Mouse (Mus musculus) monocyte, adult 59 days (primary cell): ENCODE results near the gene Bicral. TPM values are rescaled to one million over a fixed set of nuclear protein-coding genes. Genes with fewer than 3 reads are reported as not detected.

Source experiments
- total RNA-seq, 2 experiments: library from RNA; stranded (reverse); gene quantifications; one replicate each; pipeline ENCODE4 v1.2.4; 2023

Bicral gene
- 10 to 100 TPM; 41.0 to 44.0 TPM for total RNA-seq

GRCm38 (mm10) chr17:46857903-46858748 lies at the start of gene Bicral:
Bicral (minus strand) TSS chr17:46858482.

GRCm38 (mm10) chr17:46890116-46890815 lies 32.0 kb upstream of the Bicral start, which contains the start of gene Tbcc:
Tbcc (plus strand) TSS chr17:46890684.

GRCm38 (mm10) chr17:46782341-46783221 lies 75.7 kb downstream of the Bicral start, which contains the start of gene Rpl7l1:
Rpl7l1 (minus strand) TSS chr17:46782672.

GRCm38 (mm10) chr17:46772404-46773277 lies 85.6 kb downstream of the Bicral start, which contains the start of gene 2310039H08Rik:
2310039H08Rik (plus strand) TSS chr17:46772635.

GRCm38 (mm10) chr17:46763544-46763943 lies 94.7 kb downstream of the Bicral start, which contains the start of gene Ptcra:
Ptcra (minus strand) TSS chr17:46763712.

GRCm38 (mm10) chr17:46751794-46752556 lies 106.3 kb downstream of the Bicral start, which contains the start of gene Cnpy3:
Cnpy3 (minus strand) TSS chr17:46752214.

Other genes with a start within 250 kb of the Bicral start
- gene Ptk7, start 229.0 kb downstream of the Bicral start, total RNA-seq: under 1 TPM in 1 of 2 experiments, not detected in 1; 0.13 TPM
- gene Klc4, start 212.5 kb downstream of the Bicral start, total RNA-seq: 10 to 100 TPM; 15.4 to 16.5 TPM
- gene Mrpl2, start 212.3 kb downstream of the Bicral start, total RNA-seq: 10 to 100 TPM; 28.2 to 28.9 TPM
- gene Cul7, start 208.1 kb downstream of the Bicral start, total RNA-seq: 1 to 10 TPM; 3.3 to 3.9 TPM
- 10 to 100 TPM; 26.2 to 34.3 TPM for gene Rrp36, start 184.1 kb downstream of the Bicral start, total RNA-seq
- 10 to 100 TPM; 51.6 to 52.0 TPM for gene Mea1, start 179.7 kb downstream of the Bicral start, total RNA-seq
- gene Klhdc3, start 177.6 kb downstream of the Bicral start, total RNA-seq: 10 to 100 TPM; 63.0 to 63.2 TPM
- 10 to 100 TPM; 31.6 to 32.7 TPM for gene Ppp2r5d, start 153.4 kb downstream of the Bicral start, total RNA-seq
- 10 to 100 TPM; 28.4 to 29.5 TPM for gene Pex6, start 147.0 kb downstream of the Bicral start, total RNA-seq
- gene Gnmt, start 129.3 kb downstream of the Bicral start, total RNA-seq: 1 to 10 TPM; 4.1 to 4.3 TPM
- gene Cnpy3, start 106.3 kb downstream of the Bicral start, total RNA-seq: 100 to 1,000 TPM; 164 to 171 TPM
- not detected for gene Ptcra, start 94.8 kb downstream of the Bicral start, total RNA-seq
- 10 to 100 TPM; 11.8 to 13.2 TPM for gene 2310039H08Rik, start 85.8 kb downstream of the Bicral start, total RNA-seq
- gene Rpl7l1, start 75.8 kb downstream of the Bicral start, total RNA-seq: 10 to 100 TPM; 41.1 to 41.2 TPM
- gene Tbcc, start 32.2 kb upstream of the Bicral start, total RNA-seq: 10 to 100 TPM; 14.9 to 15.8 TPM
- gene Prph2, start 52.0 kb upstream of the Bicral start, total RNA-seq: not detected
- 10 to 100 TPM; 77.4 to 81.7 TPM for gene Ubr2, start 152.1 kb upstream of the Bicral start, total RNA-seq